Mouse (Mus musculus): ENCODE results near the gene Calm1. TPM values are rescaled to one million over a fixed set of nuclear protein-coding genes. Genes with fewer than 3 reads are reported as not detected.

Calm1 gene
- polyA plus RNA-seq, 2 experiments: 306 to 1,299 TPM

DNA sequence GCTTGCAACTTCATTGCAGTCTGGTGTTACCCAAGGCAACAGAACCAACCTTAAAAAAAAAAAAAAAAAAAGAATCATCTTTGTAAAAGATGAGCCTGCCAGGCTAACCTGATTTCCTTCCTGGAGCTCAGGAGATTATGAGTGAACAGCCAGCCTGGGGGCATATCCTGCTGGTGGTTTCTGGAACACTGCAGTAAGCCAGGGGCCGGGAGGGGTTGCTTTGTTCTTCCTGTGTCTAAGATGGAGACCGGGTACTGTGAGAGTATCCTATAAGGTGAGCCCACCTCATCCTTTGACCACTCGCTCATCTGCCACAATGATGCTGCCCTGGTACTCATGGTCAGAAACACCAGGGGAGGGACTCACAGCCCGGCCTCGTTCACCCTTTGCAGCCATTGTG, 35.0 kb downstream of the Calm1 start:
- Histone ChIP-seq H3K27ac (replicated peaks; ENCODE audit: low read depth, low read length) (no peak overlapping the region), H3K36me3 (ENCODE audit: control insufficient read depth, insufficient read depth, low read length) (no peaks in the 10 kb centered on the region), H3K4me1 (ENCODE audit: control insufficient read depth, insufficient read depth, low read length) (no peaks in the 10 kb centered on the region), H3K4me3 (replicated peaks; ENCODE audit: low read length) (no peak overlapping the region), H3K4me2 (replicated peaks; ENCODE audit: low read depth, low read length, severe bottlenecking) (no peak overlapping the region), H3K9ac (ENCODE audit: low read depth, low read length, severe bottlenecking) (no peak overlapping the region), H3K9me3 (ENCODE audit: control insufficient read depth, low read length) (no peaks in the 10 kb centered on the region), H3K27me3 (ENCODE audit: control insufficient read depth, insufficient read depth, low read length) (no peaks in the 10 kb centered on the region)
- ATAC-seq (ENCODE audit: low FRiP score, low read depth) (no peak), DNase-seq (ENCODE audit: low spot score) (no peak)
- TF ChIP-seq POLR2A (IDR thresholded peaks at IDR 0.05; ENCODE audit: borderline replicate concordance, extremely low read depth, insufficient read depth, insufficient read length): no peak
- 77% methylated on average over 5 of the region's 5 CpGs for WGBS

GRCm38 (mm10) chr12:100234919-100235318, 35.7 kb downstream of the Calm1 start:
- Histone ChIP-seq H3K4me1 (ENCODE audit: control insufficient read depth, insufficient read depth, low read length) (no peaks in the 10 kb centered on the region; the same call in 1 of the 2 replicates), H3K9ac (ENCODE audit: low read depth, low read length, severe bottlenecking) (no peak overlapping the region), H3K9me3 (ENCODE audit: control insufficient read depth, low read length) (no peaks in the 10 kb centered on the region), H3K27me3 (ENCODE audit: control insufficient read depth, insufficient read depth, low read length) (no peaks in the 10 kb centered on the region), H3K36me3 (ENCODE audit: control insufficient read depth, insufficient read depth, low read length) (no peaks in the 10 kb centered on the region), H3K4me3 (replicated peaks; ENCODE audit: low read length) (no peak overlapping the region), H3K27ac (replicated peaks; ENCODE audit: low read depth, low read length) (no peak overlapping the region), H3K4me2 (replicated peaks; ENCODE audit: low read depth, low read length, severe bottlenecking) (no peak overlapping the region)
- WGBS: 83% methylated on average over 7 of the region's 7 CpGs
- no peak for DNase-seq (ENCODE audit: low spot score)
- TF ChIP-seq POLR2A (IDR thresholded peaks at IDR 0.05; ENCODE audit: borderline replicate concordance, extremely low read depth, insufficient read depth, insufficient read length): no peak
- no peak for ATAC-seq (ENCODE audit: low FRiP score, low read depth)

- H3K9ac ChIP-seq (ENCODE audit: low read depth, low read length, severe bottlenecking): no peak overlapping the region
Measured at GRCm38 (mm10) chr12:100235423-100235822, 36.2 kb downstream of the Calm1 start.

DNA sequence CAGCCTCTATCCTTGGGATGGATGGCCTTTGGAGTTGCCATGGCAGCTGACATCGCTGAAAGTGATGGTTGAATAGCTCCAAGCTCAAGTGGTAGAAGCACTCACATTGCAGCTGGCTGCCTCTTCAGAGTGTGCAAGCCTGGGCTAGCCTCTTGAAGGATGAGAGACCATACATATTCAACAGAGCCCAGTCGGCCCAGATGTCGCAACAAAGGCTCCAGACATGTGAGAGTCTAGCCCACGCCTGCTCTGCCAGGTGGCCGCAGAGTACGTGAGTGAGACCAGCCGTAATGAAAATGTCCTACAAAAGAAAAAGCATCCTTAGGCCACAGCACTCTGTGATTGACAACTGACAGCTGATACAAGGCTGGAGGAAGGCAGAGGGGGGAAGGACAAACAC, 40.2 kb downstream of the Calm1 start:
- WGBS: 56% methylated on average over 7 of the region's 7 CpGs
- TF ChIP-seq POLR2A (IDR thresholded peaks at IDR 0.05; ENCODE audit: borderline replicate concordance, extremely low read depth, insufficient read depth, insufficient read length): no peak
- Histone ChIP-seq H3K36me3 (ENCODE audit: control insufficient read depth, insufficient read depth, low read length) (no peaks in the 10 kb centered on the region), H3K4me1 (ENCODE audit: control insufficient read depth, insufficient read depth, low read length) (no peaks in the 10 kb centered on the region; the same call in 1 of the 2 replicates), H3K9me3 (ENCODE audit: control insufficient read depth, low read length) (no peaks in the 10 kb centered on the region), H3K4me2 (replicated peaks; ENCODE audit: low read depth, low read length, severe bottlenecking) (no peak overlapping the region), H3K27me3 (ENCODE audit: control insufficient read depth, insufficient read depth, low read length) (no peaks in the 10 kb centered on the region), H3K4me3 (replicated peaks; ENCODE audit: low read length) (no peak overlapping the region), H3K27ac (replicated peaks; ENCODE audit: low read depth, low read length) (no peak overlapping the region), H3K9ac (ENCODE audit: low read depth, low read length, severe bottlenecking) (no peak overlapping the region)
- no peak for DNase-seq (ENCODE audit: low spot score)
- no peak for ATAC-seq (ENCODE audit: low FRiP score, low read depth)

More at GRCm38 (mm10) chr12:100235423-100235822, 36.2 kb downstream of the Calm1 start:
- Histone ChIP-seq H3K4me2 (replicated peaks; ENCODE audit: low read depth, low read length, severe bottlenecking) (no peak overlapping the region), H3K4me3 (replicated peaks; ENCODE audit: low read length) (no peak overlapping the region), H3K27ac (replicated peaks; ENCODE audit: low read depth, low read length) (no peak overlapping the region), H3K9me3 (ENCODE audit: control insufficient read depth, low read length) (no peaks in the 10 kb centered on the region), H3K4me1 (ENCODE audit: control insufficient read depth, insufficient read depth, low read length) (no peaks in the 10 kb centered on the region; the same call in 1 of the 2 replicates), H3K27me3 (ENCODE audit: control insufficient read depth, insufficient read depth, low read length) (no peaks in the 10 kb centered on the region), H3K36me3 (ENCODE audit: control insufficient read depth, insufficient read depth, low read length) (no peaks in the 10 kb centered on the region)
- ATAC-seq (ENCODE audit: low FRiP score, low read depth): no peak
- TF ChIP-seq POLR2A (IDR thresholded peaks at IDR 0.05; ENCODE audit: borderline replicate concordance, extremely low read depth, insufficient read depth, insufficient read length): no peak
- no peak for DNase-seq (ENCODE audit: low spot score)
- WGBS: 46% methylated on average over 5 of the region's 5 CpGs

DNA sequence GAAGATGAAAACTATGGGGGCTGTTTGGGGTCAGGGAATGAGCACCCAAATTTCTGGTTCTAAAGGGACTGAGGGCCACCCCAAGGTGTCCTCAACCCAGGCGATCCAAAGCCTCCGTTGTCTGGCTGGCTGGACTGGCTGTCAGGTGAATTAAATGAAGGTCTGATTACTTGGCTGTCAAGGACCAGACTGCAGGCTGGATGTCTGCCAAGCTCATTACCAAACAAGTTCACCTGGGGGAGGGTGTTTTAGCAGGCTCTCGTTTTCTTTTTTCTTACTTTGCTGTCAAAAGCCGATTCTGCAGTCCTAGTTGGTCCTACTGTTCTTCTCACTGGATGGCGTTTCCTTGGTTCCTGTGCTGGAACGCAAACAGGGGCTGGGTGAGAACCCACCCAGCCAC, 40.6 kb downstream of the Calm1 start:
- Histone ChIP-seq H3K4me3 (replicated peaks; ENCODE audit: low read length) (no peak overlapping the region), H3K9ac (ENCODE audit: low read depth, low read length, severe bottlenecking) (no peak overlapping the region), H3K27ac (replicated peaks; ENCODE audit: low read depth, low read length) (no peak overlapping the region), H3K4me2 (replicated peaks; ENCODE audit: low read depth, low read length, severe bottlenecking) (no peak overlapping the region), H3K27me3 (ENCODE audit: control insufficient read depth, insufficient read depth, low read length) (no peaks in the 10 kb centered on the region), H3K36me3 (ENCODE audit: control insufficient read depth, insufficient read depth, low read length) (no peaks in the 10 kb centered on the region), H3K4me1 (ENCODE audit: control insufficient read depth, insufficient read depth, low read length) (no peaks in the 10 kb centered on the region; the same call in 1 of the 2 replicates), H3K9me3 (ENCODE audit: control insufficient read depth, low read length) (no peaks in the 10 kb centered on the region)
- TF ChIP-seq POLR2A (IDR thresholded peaks at IDR 0.05; ENCODE audit: borderline replicate concordance, extremely low read depth, insufficient read depth, insufficient read length): no peak
- ATAC-seq (ENCODE audit: low FRiP score, low read depth) (no peak), DNase-seq (ENCODE audit: low spot score) (peak; percentile 57)
- WGBS: 39% methylated on average over 6 of the region's 6 CpGs
